Mouse (Mus musculus): Measurements from ENCODE around the gene Abcb9. TPM values are rescaled to one million over a fixed set of nuclear protein-coding genes. Genes with fewer than 3 reads are reported as not detected.
A peak's percentile ranks its signal among the peaks of the same experiment; 100 is the strongest.

The Abcb9 gene
- polyA plus RNA-seq, 1 experiment, result 34.7 TPM

GRCm38 (mm10) chr5:124091951-124092406 lies 3.6 kb downstream of the Abcb9 start:
- no peaks in the 10 kb centered on the region for H3K27me3 ChIP-seq (ENCODE audit: control insufficient read depth, insufficient read depth, low read length)
- peaks cover 22% of the 10 kb centered on the region for H3K4me1 ChIP-seq (ENCODE audit: control insufficient read depth, insufficient read depth, low read length)
- DNase-seq, result no peak
- H3K27ac ChIP-seq (ENCODE audit: insufficient read depth, low read length), result no peak overlapping the region
- WGBS, result 81% methylated on average over 9 of the region's 9 CpGs
- H3K4me3 ChIP-seq (replicated peaks; ENCODE audit: insufficient read depth, low read depth, low read length), result no peak overlapping the region
- no peak for TF ChIP-seq POLR2A (IDR thresholded peaks at IDR 0.05; ENCODE audit: borderline replicate concordance, insufficient read depth, low read length)
- TF ChIP-seq CTCF (IDR thresholded peaks at IDR 0.05; ENCODE audit: borderline replicate concordance, insufficient read depth, low read depth, low read length), result no peak

GRCm38 (mm10) chr5:124089868-124090267 lies 5.7 kb downstream of the Abcb9 start:
- DNase-seq, result no peak
- WGBS, result 62% methylated on average over 23 of the region's 23 CpGs
- Histone ChIP-seq H3K27me3 (ENCODE audit: control insufficient read depth, insufficient read depth, low read length) (no peaks in the 10 kb centered on the region), H3K4me3 (replicated peaks; ENCODE audit: insufficient read depth, low read depth, low read length) (no peak overlapping the region), H3K4me1 (ENCODE audit: control insufficient read depth, insufficient read depth, low read length) (peaks cover 22% of the 10 kb centered on the region), H3K27ac (ENCODE audit: insufficient read depth, low read length) (no peak overlapping the region)
- TF ChIP-seq CTCF (IDR thresholded peaks at IDR 0.05; ENCODE audit: borderline replicate concordance, insufficient read depth, low read depth, low read length) (no peak), POLR2A (IDR thresholded peaks at IDR 0.05; ENCODE audit: borderline replicate concordance, insufficient read depth, low read length) (no peak)

DNA sequence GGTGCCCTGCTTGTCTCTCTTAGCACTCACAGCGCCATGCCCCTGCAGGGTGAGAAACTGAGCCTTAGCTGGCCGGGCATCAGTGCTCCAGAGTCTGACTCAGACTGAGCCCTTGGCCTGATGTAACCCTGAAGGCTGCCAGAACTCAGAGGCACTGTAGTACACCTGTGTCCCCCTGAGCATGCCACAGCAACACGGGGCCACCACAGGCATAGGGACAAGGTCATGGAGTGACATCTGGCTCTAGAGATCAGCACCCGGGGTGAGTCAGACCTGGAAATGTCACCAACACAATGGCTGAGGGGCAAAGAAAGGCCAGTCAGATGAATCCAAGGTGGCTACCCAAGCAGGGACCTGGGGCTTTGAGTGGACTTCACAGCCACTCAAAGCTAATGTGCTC lies 8.7 kb downstream of the Abcb9 start:
- no peak for DNase-seq
- no peak for TF ChIP-seq CTCF (IDR thresholded peaks at IDR 0.05; ENCODE audit: borderline replicate concordance, insufficient read depth, low read depth, low read length)
- no peak for TF ChIP-seq POLR2A (IDR thresholded peaks at IDR 0.05; ENCODE audit: borderline replicate concordance, insufficient read depth, low read length)
- 54% methylated on average over 4 of the region's 4 CpGs for WGBS
- Histone ChIP-seq H3K4me1 (ENCODE audit: control insufficient read depth, insufficient read depth, low read length) (no peaks in the 10 kb centered on the region), H3K27me3 (ENCODE audit: control insufficient read depth, insufficient read depth, low read length) (no peaks in the 10 kb centered on the region), H3K4me3 (replicated peaks; ENCODE audit: insufficient read depth, low read depth, low read length) (no peak overlapping the region), H3K27ac (ENCODE audit: insufficient read depth, low read length) (no peak overlapping the region)

- DNase-seq, result no peak
- TF ChIP-seq POLR2A (IDR thresholded peaks at IDR 0.05; ENCODE audit: borderline replicate concordance, insufficient read depth, low read length) (no peak), CTCF (IDR thresholded peaks at IDR 0.05; ENCODE audit: borderline replicate concordance, insufficient read depth, low read depth, low read length) (no peak)
- Histone ChIP-seq H3K27me3 (ENCODE audit: control insufficient read depth, insufficient read depth, low read length) (no peaks in the 10 kb centered on the region), H3K4me3 (replicated peaks; ENCODE audit: insufficient read depth, low read depth, low read length) (no peak overlapping the region), H3K27ac (ENCODE audit: insufficient read depth, low read length) (no peak overlapping the region), H3K4me1 (ENCODE audit: control insufficient read depth, insufficient read depth, low read length) (no peaks in the 10 kb centered on the region)
- 77% methylated on average over 3 of the region's 3 CpGs for WGBS
Measured at GRCm38 (mm10) chr5:124085513-124085912, 10.1 kb downstream of the Abcb9 start.

DNA sequence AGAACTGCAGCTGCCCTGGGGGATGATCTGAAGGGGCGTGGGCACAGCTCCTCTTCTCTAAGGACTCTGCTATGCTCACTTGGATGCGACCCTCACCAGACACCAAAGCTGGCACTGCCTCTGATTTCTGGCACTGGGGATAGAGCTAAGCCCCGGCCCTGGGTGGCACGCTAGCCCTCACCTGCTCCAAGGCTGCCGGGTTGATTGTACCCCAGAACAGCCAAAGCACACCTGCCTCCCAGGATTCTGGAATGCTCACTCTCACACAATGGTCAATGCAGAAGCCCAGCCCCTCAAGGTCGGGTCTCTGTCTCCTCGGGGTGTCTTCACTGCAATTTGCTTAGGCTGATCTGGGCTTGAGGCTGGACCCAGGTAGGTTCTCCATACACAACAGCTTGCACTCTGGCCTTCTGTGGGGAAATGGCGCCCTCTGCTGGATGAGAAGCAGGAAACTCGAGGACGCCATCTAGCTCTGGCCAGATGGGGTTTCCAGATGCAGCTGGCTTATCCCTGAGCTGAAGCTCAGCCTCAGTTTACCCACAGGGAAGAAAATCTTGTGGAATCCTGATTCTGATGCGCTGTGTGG lies 10.9 kb downstream of the Abcb9 start:
- TF ChIP-seq POLR2A (IDR thresholded peaks at IDR 0.05; ENCODE audit: borderline replicate concordance, insufficient read depth, low read length) (no peak), CTCF (IDR thresholded peaks at IDR 0.05; ENCODE audit: borderline replicate concordance, insufficient read depth, low read depth, low read length) (peak; percentile 99)
- Histone ChIP-seq H3K4me1 (ENCODE audit: control insufficient read depth, insufficient read depth, low read length) (no peaks in the 10 kb centered on the region; the same call in 1 of the 2 replicates), H3K4me3 (replicated peaks; ENCODE audit: insufficient read depth, low read depth, low read length) (no peak overlapping the region), H3K27ac (ENCODE audit: insufficient read depth, low read length) (no peak overlapping the region), H3K27me3 (ENCODE audit: control insufficient read depth, insufficient read depth, low read length) (no peaks in the 10 kb centered on the region)
- peak; percentile 77 to 87 for DNase-seq
- WGBS, result 26% methylated on average over 11 of the region's 11 CpGs

GRCm38 (mm10) chr5:124083850-124084587 lies 11.6 kb downstream of the Abcb9 start:
- peaks cover 5% of the 10 kb centered on the region for H3K4me1 ChIP-seq (ENCODE audit: control insufficient read depth, insufficient read depth, low read length)
- TF ChIP-seq POLR2A (IDR thresholded peaks at IDR 0.05; ENCODE audit: borderline replicate concordance, insufficient read depth, low read length) (no peak), CTCF (IDR thresholded peaks at IDR 0.05; ENCODE audit: borderline replicate concordance, insufficient read depth, low read depth, low read length) (no peak)
- no peak overlapping the region for H3K4me3 ChIP-seq (replicated peaks; ENCODE audit: insufficient read depth, low read depth, low read length)
- no peak for DNase-seq
- H3K27ac ChIP-seq (ENCODE audit: insufficient read depth, low read length), result no peak overlapping the region
- no peaks in the 10 kb centered on the region for H3K27me3 ChIP-seq (ENCODE audit: control insufficient read depth, insufficient read depth, low read length)
- 74% methylated on average over 14 of the region's 14 CpGs for WGBS

DNA sequence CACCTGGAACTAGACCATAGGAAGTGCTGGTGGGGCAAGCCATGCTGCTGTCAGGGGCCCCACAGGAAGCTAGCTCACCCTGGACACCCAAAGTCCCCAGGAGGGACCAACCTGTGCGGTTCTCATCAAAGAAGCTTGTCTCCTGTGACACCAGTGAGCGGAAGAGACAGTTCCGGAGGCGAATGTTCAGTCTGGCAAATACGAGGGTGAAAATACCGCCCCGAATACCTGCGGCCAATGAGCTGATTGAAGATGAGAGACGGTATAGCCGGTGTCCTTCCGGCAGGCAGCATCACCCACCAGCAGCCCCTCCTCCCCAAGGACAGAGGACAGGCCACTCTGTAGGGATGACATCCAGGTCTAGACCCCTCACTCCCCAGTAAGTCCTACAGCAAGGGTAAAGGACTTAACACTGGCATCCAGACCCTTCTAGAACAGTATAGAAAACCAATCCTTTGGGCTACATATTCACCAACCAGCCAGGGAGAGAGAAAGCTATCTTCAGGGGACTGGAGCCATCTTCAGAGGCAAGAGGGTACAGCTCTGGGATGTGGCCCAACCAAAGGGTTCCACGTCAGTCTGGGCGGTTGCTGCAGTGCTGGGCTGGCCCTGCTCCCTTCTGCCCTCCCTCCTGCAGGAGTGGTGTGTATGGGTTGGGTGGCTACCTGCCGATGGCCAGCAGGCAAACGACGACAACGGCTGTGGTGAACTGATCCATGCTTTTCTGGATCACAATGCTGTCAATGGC lies 12.5 kb downstream of the Abcb9 start:
- no peak overlapping the region for H3K4me3 ChIP-seq (replicated peaks; ENCODE audit: insufficient read depth, low read depth, low read length)
- no peak overlapping the region for H3K27ac ChIP-seq (ENCODE audit: insufficient read depth, low read length)
- H3K27me3 ChIP-seq (ENCODE audit: control insufficient read depth, insufficient read depth, low read length), result no peaks in the 10 kb centered on the region
- 72% methylated on average over 17 of the region's 17 CpGs for WGBS
- DNase-seq, result no peak
- no peak for TF ChIP-seq POLR2A (IDR thresholded peaks at IDR 0.05; ENCODE audit: borderline replicate concordance, insufficient read depth, low read length)
- TF ChIP-seq CTCF (IDR thresholded peaks at IDR 0.05; ENCODE audit: borderline replicate concordance, insufficient read depth, low read depth, low read length), result no peak
- H3K4me1 ChIP-seq (ENCODE audit: control insufficient read depth, insufficient read depth, low read length), result peaks cover 13% of the 10 kb centered on the region

All from cerebellum, adult 2 months (tissue).